Mouse (Mus musculus) monocyte, adult 2 months (primary cell): ENCODE measurements at regions not wholly inside any gene's neighbourhood (a gene's known extent, or its start where the extent isn't known, plus 50 kb on each side); places are given as distances from the start of the nearest gene placed in this dataset.

Experiments
- DNase-seq, 2 experiments: peaks; one replicate each; pipeline ENCODE4 v3.0.0; 2022; ENCODE audit warnings: low spot score in 2 of 2, low read depth in 1 of 2

DNA sequence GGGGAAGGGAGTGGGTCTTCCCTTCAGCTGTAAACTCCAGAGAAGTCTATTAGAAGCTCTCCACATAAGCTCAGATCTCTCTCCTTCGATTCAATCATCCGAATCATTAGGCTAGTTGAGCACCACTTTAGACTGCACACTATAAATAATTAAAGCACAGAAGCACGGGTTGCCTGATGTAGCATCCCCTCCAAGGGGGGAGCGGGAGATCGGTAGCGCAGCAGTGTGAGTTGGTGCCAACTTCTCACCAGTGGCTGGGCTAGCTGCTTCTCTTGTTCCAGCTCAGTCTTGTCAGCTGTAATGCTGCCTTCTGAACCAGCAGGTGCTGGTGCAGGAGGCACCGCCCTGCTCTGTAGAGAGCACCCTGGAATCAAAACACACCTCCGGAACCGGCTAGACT lies 78.6 kb downstream of the A830031A19Rik start:
- DNase-seq: no peak

DNA sequence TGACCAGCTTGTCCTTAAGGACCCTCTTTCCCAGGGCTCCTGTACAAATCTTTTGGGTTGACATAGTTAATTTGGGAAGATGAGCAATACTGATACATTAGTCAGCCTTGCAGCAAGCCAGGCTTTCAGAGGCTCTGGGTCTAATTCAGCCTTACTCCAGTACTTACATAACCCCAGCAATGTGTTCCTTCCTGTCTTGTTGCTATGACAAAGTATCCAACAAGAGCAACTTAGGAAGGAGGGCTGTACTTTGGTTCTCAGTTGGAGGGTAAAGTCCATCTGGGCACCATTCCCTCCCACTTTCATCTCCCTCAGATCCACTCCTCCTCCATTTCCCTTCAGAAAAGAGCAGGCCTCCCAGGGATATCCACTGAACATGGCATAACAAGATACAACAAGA lies 80.7 kb downstream of the A830031A19Rik start:
- no peak for DNase-seq

DNA sequence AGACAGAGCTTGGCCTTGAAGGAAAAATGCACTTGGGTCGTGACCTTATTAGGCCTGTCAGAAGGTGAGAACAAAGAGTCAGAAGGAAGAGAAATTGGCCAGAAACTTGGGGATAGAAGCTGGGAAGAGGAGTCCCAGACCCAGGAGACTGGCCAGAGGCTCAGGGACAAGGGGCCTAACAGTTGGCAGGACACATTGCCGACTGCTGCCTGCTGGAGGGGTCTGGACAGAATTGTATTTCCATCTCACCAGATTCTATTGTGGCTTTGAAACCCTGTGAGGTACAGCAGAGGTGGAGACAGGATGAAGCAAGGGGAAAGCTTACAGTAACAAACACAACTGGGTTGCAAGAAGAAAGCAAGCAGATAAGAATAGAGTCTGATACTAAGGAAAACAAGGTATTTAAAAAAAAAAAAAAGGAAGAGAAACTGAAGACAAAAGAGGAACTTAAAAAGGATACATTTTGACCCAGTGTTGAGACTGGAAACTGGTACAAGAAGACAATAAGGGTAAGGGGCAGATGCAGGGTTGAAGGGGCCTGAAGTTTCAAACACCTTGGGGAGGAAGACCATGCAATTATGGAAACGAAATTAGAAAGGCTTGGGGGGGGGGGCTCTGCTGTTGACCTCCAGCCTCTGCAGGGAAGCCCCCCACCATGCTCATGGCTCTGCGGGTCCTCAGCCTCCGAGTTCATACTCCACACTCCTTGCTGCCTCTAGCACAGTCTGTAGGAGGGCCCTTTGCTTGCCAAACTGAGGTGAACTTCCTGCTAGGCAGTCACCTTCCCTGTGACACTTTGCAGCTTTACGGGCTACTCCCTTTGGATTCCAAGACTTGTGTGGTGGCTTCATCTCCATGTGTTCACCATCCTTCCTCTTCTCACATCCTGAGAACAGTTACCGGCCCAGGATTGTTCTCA lies 87.1 kb downstream of the A830031A19Rik start:
- no peak for DNase-seq

DNA sequence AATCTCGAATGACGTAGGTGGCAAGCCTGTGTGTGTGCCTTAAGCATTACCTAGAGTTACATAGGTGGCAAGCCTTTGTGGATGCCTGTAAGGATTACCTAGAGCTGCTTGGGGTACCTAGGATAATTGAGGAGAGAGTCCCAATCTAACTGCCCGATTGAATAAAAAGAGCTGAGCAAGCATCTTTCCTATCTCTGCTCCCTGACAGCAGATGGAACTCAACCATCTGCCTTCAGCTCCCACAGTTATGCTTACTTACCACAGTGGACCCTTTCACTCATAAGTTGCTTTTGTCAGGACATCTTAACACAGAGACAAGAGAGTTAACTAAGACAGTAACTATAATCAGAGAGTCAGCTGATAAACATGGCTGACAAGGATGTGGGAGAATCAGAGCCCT lies 89.6 kb downstream of the A830031A19Rik start:
- no peak for DNase-seq

GRCm38 (mm10) chr11:23979332-23979731 lies 84.3 kb upstream of the Papolg start:
- DNase-seq: peak in 1 of 2 experiments; percentile 35

DNA sequence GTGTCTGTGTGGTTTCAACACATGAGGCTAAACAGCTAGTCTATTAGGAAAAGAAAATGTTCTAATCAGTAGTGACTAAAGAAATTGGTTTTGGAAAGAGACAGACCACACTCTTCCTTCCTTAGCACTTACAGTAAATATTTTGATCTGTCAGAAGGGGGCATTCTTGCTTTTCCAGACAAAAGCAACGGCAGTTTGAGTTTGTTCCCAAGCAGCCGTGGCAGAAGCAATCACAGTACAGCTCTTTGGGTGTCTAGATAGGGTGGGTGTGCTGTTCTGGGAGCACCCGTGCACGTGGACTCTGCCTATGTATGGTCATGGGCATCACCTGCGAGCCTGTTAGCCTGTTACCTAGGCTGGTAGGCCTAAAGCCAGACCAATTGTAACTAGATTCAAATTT lies 83.2 kb upstream of the Papolg start:
- no peak for DNase-seq

GRCm38 (mm10) chr11:23977096-23977495 lies 82.0 kb upstream of the Papolg start:
- DNase-seq: no peak

- DNase-seq: no peak
Observed at GRCm38 (mm10) chr11:23954323-23954722, 59.3 kb upstream of the Papolg start.

DNA sequence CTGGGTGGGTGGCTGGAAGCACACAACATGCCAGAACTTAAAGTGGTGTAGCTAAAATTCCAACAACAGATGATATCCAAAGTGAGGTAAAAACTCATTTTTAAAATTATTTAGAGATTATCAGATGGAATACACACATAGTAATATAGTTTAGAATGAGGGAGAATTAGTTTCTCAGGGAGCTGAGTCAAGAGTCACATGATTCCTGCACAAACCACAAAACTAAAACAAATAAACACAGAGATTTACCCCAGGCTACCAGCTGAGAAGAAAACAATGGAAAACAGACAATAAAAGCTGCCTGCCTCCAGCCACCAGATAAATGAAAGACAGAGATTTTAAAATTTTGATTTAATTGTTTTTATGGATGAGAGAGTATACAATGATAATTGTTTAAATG lies 50.9 kb upstream of the Papolg start:
- DNase-seq: no peak
